Mouse (Mus musculus): ENCODE measurements around the gene E130311K13Rik.

Gene E130311K13Rik

GRCm38 (mm10) chr3:63928878-63929859 is at the start of gene E130311K13Rik:
TSS of gene E130311K13Rik (minus strand) at chr3:63929472.
- peak; percentile 82 to 93 for DNase-seq

GRCm38 (mm10) chr3:63977895-63978294 is 48.6 kb upstream of the E130311K13Rik start:
- DNase-seq, result no peak

- peak; percentile 93 to 96 for DNase-seq
Measured at GRCm38 (mm10) chr3:63975955-63976908, 47.0 kb upstream of the E130311K13Rik start, which contains the start of gene Gmps. TSS of gene Gmps (plus strand) at chr3:63976106.

GRCm38 (mm10) chr3:63965929-63966328 is 36.7 kb upstream of the E130311K13Rik start:
- no peak for DNase-seq

GRCm38 (mm10) chr3:63964922-63965249 is 35.6 kb upstream of the E130311K13Rik start:
- no peak for DNase-seq

GRCm38 (mm10) chr3:63964100-63964921 is 35.0 kb upstream of the E130311K13Rik start, which contains the start of gene Slc33a1:
TSS of gene Slc33a1 (minus strand) at chr3:63964768.
- DNase-seq, result peak; percentile 98 to 99

- DNase-seq, result peak; percentile 55 to 68
Measured at GRCm38 (mm10) chr3:63963421-63964099, 34.3 kb upstream of the E130311K13Rik start.

- DNase-seq, result no peak
Measured at GRCm38 (mm10) chr3:63949837-63950236, 20.6 kb upstream of the E130311K13Rik start.

- no peak for DNase-seq
Measured at GRCm38 (mm10) chr3:63941204-63941850, 12.1 kb upstream of the E130311K13Rik start.

- DNase-seq, result no peak
Measured at GRCm38 (mm10) chr3:63938928-63939327, 9.7 kb upstream of the E130311K13Rik start.

GRCm38 (mm10) chr3:63919634-63920033 is 9.6 kb downstream of the E130311K13Rik start:
- peak in 1 of 2 experiments; percentile 49 for DNase-seq

- no peak for DNase-seq
Measured at GRCm38 (mm10) chr3:63910301-63910700, 19.0 kb downstream of the E130311K13Rik start.

GRCm38 (mm10) chr3:63905241-63905640 is 24.0 kb downstream of the E130311K13Rik start:
- DNase-seq, result peak in 1 of 2 experiments; percentile 23

- DNase-seq, result peak; percentile 12 to 44
Measured at GRCm38 (mm10) chr3:63904157-63904556, 25.1 kb downstream of the E130311K13Rik start.

GRCm38 (mm10) chr3:63900021-63900571 is 29.2 kb downstream of the E130311K13Rik start:
- no peak for DNase-seq

- DNase-seq, result peak; percentile 47 to 48
Measured at GRCm38 (mm10) chr3:63899309-63899695, 30.0 kb downstream of the E130311K13Rik start, which contains the start of gene Plch1. TSS of gene Plch1 (minus strand) at chr3:63899472.

GRCm38 (mm10) chr3:63898581-63899308 is 30.5 kb downstream of the E130311K13Rik start:
- DNase-seq, result peak; percentile 85 to 86

GRCm38 (mm10) chr3:63897177-63897576 is 32.1 kb downstream of the E130311K13Rik start:
- DNase-seq, result no peak

GRCm38 (mm10) chr3:63896303-63896702 is 33.0 kb downstream of the E130311K13Rik start:
- no peak for DNase-seq

- DNase-seq, result no peak
Measured at GRCm38 (mm10) chr3:63895786-63896185, 33.5 kb downstream of the E130311K13Rik start.

All from kidney, adult 8-10 months (tissue).